Mouse (Mus musculus) cerebellum, adult 9-11 months (tissue): ENCODE results near the gene Olfr640.

ENCODE experiments used
- DNase-seq: peaks from one replicate; pipeline ENCODE4 v3.0.0; 2022

Olfr640 gene

GRCm38 (mm10) chr7:104025473-104025872 is at the start of gene Olfr640:
Gene Olfr640 (minus strand): TSS chr7:104025573.
- no peak for DNase-seq

GRCm38 (mm10) chr7:104071769-104072168 is 46.4 kb upstream of the Olfr640 start, which contains the start of gene Olfr644:
Gene Olfr644 (minus strand): TSS chr7:104071869.
- DNase-seq: no peak

- DNase-seq: no peak
Measured at GRCm38 (mm10) chr7:104061345-104061744, 36.0 kb upstream of the Olfr640 start, which contains the start of gene 4930516K23Rik. Gene 4930516K23Rik (minus strand): TSS chr7:104061445.

- no peak for DNase-seq
Measured at GRCm38 (mm10) chr7:104059215-104059614, 33.8 kb upstream of the Olfr640 start.

GRCm38 (mm10) chr7:104052566-104052965 is 27.2 kb upstream of the Olfr640 start, which contains the start of gene Olfr642:
Gene Olfr642 (minus strand): TSS chr7:104052666.
- DNase-seq: no peak

GRCm38 (mm10) chr7:104050745-104051144 is 25.4 kb upstream of the Olfr640 start:
- DNase-seq: no peak

- no peak for DNase-seq
Measured at GRCm38 (mm10) chr7:104035145-104035544, 9.8 kb upstream of the Olfr640 start, which contains the start of gene Olfr641. Gene Olfr641 (plus strand): TSS chr7:104035445.

- DNase-seq: no peak
Measured at GRCm38 (mm10) chr7:104026978-104027377, 1.6 kb upstream of the Olfr640 start.

- no peak for DNase-seq
Measured at GRCm38 (mm10) chr7:104021651-104022050, 3.7 kb downstream of the Olfr640 start.

GRCm38 (mm10) chr7:104018953-104019352 is 6.4 kb downstream of the Olfr640 start:
- no peak for DNase-seq

GRCm38 (mm10) chr7:104017203-104017602 is 8.2 kb downstream of the Olfr640 start, which contains the start of gene Olfr639:
Gene Olfr639 (minus strand): TSS chr7:104017303.
- no peak for DNase-seq

GRCm38 (mm10) chr7:103999124-103999523 is 26.2 kb downstream of the Olfr640 start:
- DNase-seq: no peak

- DNase-seq: no peak
Measured at GRCm38 (mm10) chr7:103998446-103998845, 26.9 kb downstream of the Olfr640 start, which contains the start of gene Olfr638. Gene Olfr638 (plus strand): TSS chr7:103998746.

GRCm38 (mm10) chr7:103971782-103972181 is 53.6 kb downstream of the Olfr640 start:
- DNase-seq: no peak

GRCm38 (mm10) chr7:103970852-103971251 is 54.5 kb downstream of the Olfr640 start, which contains the start of gene Olfr635:
Gene Olfr635 (plus strand): TSS chr7:103971152.
- DNase-seq: no peak
